Mouse (Mus musculus): ENCODE results near the gene Olfr1499. TPM values are rescaled to one million over a fixed set of nuclear protein-coding genes. Genes with fewer than 3 reads are reported as not detected.

The Olfr1499 gene
- not detected in 2 replicates for polyA plus RNA-seq (2012; rRNA removed)

DNA sequence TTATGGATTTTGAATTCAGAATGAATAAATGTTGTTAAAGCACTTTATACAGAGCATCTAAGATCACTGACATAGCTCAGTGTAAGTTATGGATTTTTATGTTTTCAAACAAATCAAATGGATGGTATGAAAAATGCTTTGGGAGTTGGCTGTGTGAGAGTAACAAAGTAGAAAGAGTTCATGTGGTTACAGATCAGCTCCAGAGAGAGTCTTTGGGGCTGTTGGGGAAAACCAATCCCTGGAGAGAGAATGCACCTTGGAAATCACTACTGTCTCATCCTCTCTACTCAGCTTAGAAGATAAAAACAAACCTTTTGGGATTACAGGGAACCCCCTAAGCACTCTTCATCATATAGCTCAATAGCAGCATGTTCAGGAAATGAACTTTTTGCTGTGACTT lies at the start of gene Olfr1499:
Olfr1499 (minus strand) TSS at position 101 of the 400 bp plus-strand sequence.

DNA sequence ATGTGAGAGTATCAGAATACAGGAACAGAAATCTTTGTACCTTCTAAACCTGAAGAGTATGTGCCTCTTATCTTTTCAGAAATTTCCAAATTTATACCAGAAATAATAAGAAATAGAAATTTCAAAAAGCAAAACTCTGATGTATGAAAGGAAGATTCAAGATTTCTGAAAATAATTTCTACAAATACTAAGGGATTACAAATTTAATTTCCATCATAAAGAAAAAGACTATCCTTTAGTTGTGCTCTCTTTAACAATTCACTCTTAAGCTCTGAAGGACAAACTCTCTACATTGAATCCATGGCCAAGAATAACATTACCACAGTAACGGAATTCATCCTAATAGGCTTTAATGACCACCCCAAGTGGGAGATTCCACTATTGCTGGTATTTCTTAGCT lies 42.2 kb upstream of the Olfr1499 start, which contains the start of gene Olfr1502:
Olfr1502 (plus strand) TSS at position 301 of the 400 bp plus-strand sequence.

DNA sequence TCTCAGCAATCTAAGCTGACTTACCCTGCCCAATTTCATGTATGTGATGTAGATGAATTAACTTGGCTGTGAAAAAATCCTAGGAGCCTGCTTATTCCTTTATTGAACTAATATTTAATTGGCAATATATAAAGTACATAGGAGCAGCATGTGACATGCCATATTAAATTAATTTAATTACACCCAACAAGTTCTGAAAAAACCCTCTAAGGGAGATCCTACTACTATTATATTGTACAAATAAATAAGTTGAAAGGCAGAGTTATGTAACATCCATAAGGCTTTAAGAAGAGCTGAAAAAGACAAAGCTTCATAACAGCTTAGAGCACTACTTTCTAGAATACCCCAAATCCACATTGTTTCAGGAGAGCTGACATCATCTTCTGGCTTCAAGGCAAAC lies 31.3 kb upstream of the Olfr1499 start, which contains the start of gene Olfr1501:
Olfr1501 (minus strand) TSS at position 101 of the 400 bp plus-strand sequence.

DNA sequence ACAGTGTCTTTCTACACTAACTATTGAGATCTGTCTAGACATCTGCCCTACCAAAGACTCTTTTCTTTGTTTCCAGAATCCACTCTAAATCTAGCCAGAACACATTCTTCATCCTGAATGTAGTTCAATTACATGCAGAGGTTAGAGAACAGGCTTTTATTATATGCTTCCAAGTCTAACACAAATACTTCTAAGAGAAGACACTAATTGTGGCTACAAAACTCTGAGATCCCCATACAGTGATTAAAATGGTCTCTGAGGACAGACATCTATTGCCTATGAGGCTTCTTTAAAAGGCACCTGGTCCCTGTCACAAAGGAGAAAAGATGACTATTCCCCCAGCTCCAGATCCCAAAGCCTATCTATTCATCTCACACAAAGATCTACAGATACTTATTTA lies 11.1 kb upstream of the Olfr1499 start, which contains the start of gene Olfr1500:
Olfr1500 (minus strand) TSS at position 101 of the 400 bp plus-strand sequence.

DNA sequence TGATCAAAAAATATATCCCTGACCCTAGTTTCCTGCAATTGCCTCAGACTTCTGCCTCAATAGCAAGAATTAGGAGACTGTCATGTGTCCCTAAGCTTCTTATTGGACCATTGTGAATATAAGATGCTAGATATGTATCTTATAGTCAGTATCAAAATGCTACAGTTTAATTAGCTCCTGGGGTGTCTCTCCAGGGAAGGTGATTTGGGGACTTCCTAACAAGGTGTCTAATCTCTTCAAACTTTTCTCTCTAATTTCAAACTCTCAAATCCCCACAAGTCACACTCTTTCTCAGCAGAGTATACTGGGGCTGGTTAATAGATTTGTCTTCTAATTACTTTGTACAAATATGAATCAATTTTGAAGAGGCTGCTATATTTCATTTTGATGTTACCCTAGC lies 21.1 kb downstream of the Olfr1499 start, which contains the start of gene Olfr1497:
Olfr1497 (minus strand) TSS at position 101 of the 400 bp plus-strand sequence.

DNA sequence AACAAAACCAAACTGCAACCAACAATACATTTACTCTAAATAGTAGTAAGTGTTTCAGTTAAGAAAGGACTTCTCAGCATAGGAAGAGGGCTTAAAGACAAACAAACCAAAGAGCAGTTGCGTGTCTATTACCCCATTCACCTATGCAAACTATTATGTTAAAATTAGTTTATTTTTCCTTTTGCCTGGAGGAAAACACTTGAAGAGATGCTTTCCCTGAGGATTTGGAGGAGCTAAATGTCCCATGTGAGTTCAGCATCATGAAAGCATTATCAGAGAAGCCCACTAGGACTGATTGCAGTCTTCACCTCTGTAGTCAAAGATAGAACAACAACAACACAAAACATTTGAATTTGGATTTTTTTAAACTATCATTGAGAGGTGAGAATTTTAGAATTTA lies 41.7 kb downstream of the Olfr1499 start, which contains the start of gene Olfr1496:
Olfr1496 (plus strand) TSS at position 301 of the 400 bp plus-strand sequence.

DNA sequence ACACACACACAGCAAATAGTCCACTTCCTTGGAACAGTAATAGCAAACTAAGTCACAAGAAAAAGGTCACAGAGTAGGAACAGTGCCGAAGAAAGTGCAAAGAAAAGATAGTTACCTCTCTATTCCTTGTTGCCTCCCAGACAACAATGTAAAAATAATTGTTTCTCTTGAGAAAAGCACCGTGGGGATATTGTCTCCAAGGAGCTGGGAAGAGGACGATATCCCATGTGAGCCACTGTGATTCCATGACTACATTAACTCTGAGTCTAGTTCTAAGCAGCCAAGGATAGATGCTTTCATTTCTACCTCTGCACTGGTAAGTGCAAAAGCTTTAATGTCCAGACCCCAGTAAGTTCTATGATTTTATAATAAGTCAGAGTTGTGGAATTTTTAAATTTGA lies 54.9 kb downstream of the Olfr1499 start, which contains the start of gene Olfr1495:
Olfr1495 (plus strand) TSS at position 301 of the 400 bp plus-strand sequence.

Other genes with a start within 250 kb of the Olfr1499 start
- not detected in 2 replicates for gene Olfr1484, start 235.9 kb downstream of the Olfr1499 start, polyA plus RNA-seq (2012; rRNA removed)
- gene Olfr1487, start 202.1 kb downstream of the Olfr1499 start, polyA plus RNA-seq (2012; rRNA removed): not detected in 2 replicates
- gene Olfr1489, start 187.8 kb downstream of the Olfr1499 start, polyA plus RNA-seq (2012; rRNA removed): not detected in 2 replicates
- not detected in 2 replicates for gene Olfr1490, start 168.4 kb downstream of the Olfr1499 start, polyA plus RNA-seq (2012; rRNA removed)
- gene Olfr1491, start 122.2 kb downstream of the Olfr1499 start, polyA plus RNA-seq (2012; rRNA removed): not detected in 2 replicates
- not detected in 2 replicates for gene Olfr1493-ps1, start 96.2 kb downstream of the Olfr1499 start, polyA plus RNA-seq (2012; rRNA removed)
- not detected in 2 replicates for gene Olfr1494, start 79.7 kb downstream of the Olfr1499 start, polyA plus RNA-seq (2012; rRNA removed)
- not detected in 2 replicates for gene Olfr1495, start 54.8 kb downstream of the Olfr1499 start, polyA plus RNA-seq (2012; rRNA removed)
- not detected in 2 replicates for gene Olfr1496, start 41.6 kb downstream of the Olfr1499 start, polyA plus RNA-seq (2012; rRNA removed)
- gene Olfr1497, start 21.2 kb downstream of the Olfr1499 start, polyA plus RNA-seq (2012; rRNA removed): not detected in 2 replicates
- not detected in 2 replicates for gene Olfr1500, start 11.0 kb upstream of the Olfr1499 start, polyA plus RNA-seq (2012; rRNA removed)
- gene Olfr1501, start 31.2 kb upstream of the Olfr1499 start, polyA plus RNA-seq (2012; rRNA removed): not detected in 2 replicates
- not detected in 2 replicates for gene Olfr1502, start 42.3 kb upstream of the Olfr1499 start, polyA plus RNA-seq (2012; rRNA removed)
- gene Olfr1504, start 78.5 kb upstream of the Olfr1499 start, polyA plus RNA-seq (2012; rRNA removed): not detected in 2 replicates
- gene Olfr1505, start 94.1 kb upstream of the Olfr1499 start, polyA plus RNA-seq (2012; rRNA removed): not detected in 2 replicates

Data from central nervous system, embryonic 18 days (tissue).